Mouse (Mus musculus) intestine, embryonic 14.5 days (tissue): ENCODE data around the gene Evi5l. TPM values are rescaled to one million over a fixed set of nuclear protein-coding genes. Genes with fewer than 3 reads are reported as not detected.
A peak's percentile ranks its signal among the peaks of the same experiment; 100 is the strongest.

Experiments
- ATAC-seq: fragments of 200-750 bp; cut with Nextera tagmentation; replicated peaks from 2 replicates; pipeline ENCODE4 v1.8.0; 2017; ENCODE audit warnings: low read depth, moderate number of reproducible peaks, moderate TSS enrichment, moderate library complexity; ENCODE audit not compliant: low FRiP score, low TSS enrichment
- DNase-seq: peaks from one replicate; pipeline ENCODE4 v3.0.0-alpha.2; 2018; ENCODE audit warnings: low spot score
- H3K27ac ChIP-seq: fragments of 300-500 bp; sonication (generic); 2 replicates; pipeline ENCODE4 v1.5.1; 2014; ENCODE audit warnings: low read depth, mild to moderate bottlenecking, control low read depth
- H3K27me3 ChIP-seq: fragments of 300-500 bp; sonication (generic); replicated peaks from 2 replicates; pipeline ENCODE4 v1.6.1; 2014; ENCODE audit warnings: low read length, control low read depth; ENCODE audit not compliant: control insufficient read depth, insufficient read depth
- H3K36me3 ChIP-seq: fragments of 300-500 bp; sonication (generic); 2 replicates; pipeline ENCODE4 v1.6.1; 2014; ENCODE audit warnings: low read length, control low read depth; ENCODE audit not compliant: control insufficient read depth, insufficient read depth
- H3K4me1 ChIP-seq: fragments of 300-500 bp; sonication (generic); replicated peaks from 2 replicates; pipeline ENCODE4 v1.6.1; 2014; ENCODE audit warnings: low read length, control low read depth, mixed read lengths; ENCODE audit not compliant: control insufficient read depth, insufficient read depth
- H3K4me2 ChIP-seq: fragments of 300-500 bp; sonication (generic); 2 replicates; pipeline ENCODE4 v1.6.1; 2014; ENCODE audit warnings: low read length
- H3K4me3 ChIP-seq: fragments of 300-500 bp; sonication (generic); 2 replicates; pipeline ENCODE4 v1.5.1; 2014; ENCODE audit warnings: low read depth, low read length, control low read depth, mixed read lengths
- H3K9ac ChIP-seq: fragments of 300-500 bp; sonication (generic); 2 replicates; pipeline ENCODE4 v1.6.1; 2014; ENCODE audit warnings: mild to moderate bottlenecking, low read length
- H3K9me3 ChIP-seq: fragments of 300-500 bp; sonication (generic); 2 replicates; pipeline ENCODE4 v1.6.1; 2016; ENCODE audit warnings: low read length, control low read depth; ENCODE audit not compliant: control insufficient read depth
- WGBS: fragments of 180-500 bp; shearing (Covaris S2); extraction: QIAGEN DNeasy Blood & Tissue Kit; methylation state at CpG from one replicate; pipeline ENCODE4 v1.1.7; 2014; 5-methylcytosine and 5-hydroxymethylcytosine counted together
- polyA plus RNA-seq: library from polyadenylated mRNA; unstranded; fragments of >200 nt; fragmentation: Nextera tagmentation; extraction: Ambion mirVana; gene quantifications from 2 replicates; pipeline ENCODE4 v1.2.1, GENCODE M21; 2014

Evi5l gene
- polyA plus RNA-seq, 1 experiment from 2014 or later: 20.2 TPM

- H3K4me3 ChIP-seq: peak overlapping the region; percentile 69
- WGBS: 8% methylated on average over 10 of the region's 10 CpGs
- peak overlapping the region; percentile 70 for H3K4me2 ChIP-seq
- no peaks in the 10 kb centered on the region for H3K27me3 ChIP-seq
- peak overlapping the region; percentile 67 for H3K9ac ChIP-seq
- H3K4me1 ChIP-seq: peaks cover 10% of the 10 kb centered on the region
- DNase-seq (no peak), ATAC-seq (0 out of 2 replicates have a peak, but pooled peaks have one; percentile 1)
- H3K9me3 ChIP-seq: no peaks in the 10 kb centered on the region
- H3K27ac ChIP-seq: no peak overlapping the region
- no peaks in the 10 kb centered on the region for H3K36me3 ChIP-seq
Observed at GRCm38 (mm10) chr8:4166881-4167525, 636 bp downstream of the Evi5l start.

DNA sequence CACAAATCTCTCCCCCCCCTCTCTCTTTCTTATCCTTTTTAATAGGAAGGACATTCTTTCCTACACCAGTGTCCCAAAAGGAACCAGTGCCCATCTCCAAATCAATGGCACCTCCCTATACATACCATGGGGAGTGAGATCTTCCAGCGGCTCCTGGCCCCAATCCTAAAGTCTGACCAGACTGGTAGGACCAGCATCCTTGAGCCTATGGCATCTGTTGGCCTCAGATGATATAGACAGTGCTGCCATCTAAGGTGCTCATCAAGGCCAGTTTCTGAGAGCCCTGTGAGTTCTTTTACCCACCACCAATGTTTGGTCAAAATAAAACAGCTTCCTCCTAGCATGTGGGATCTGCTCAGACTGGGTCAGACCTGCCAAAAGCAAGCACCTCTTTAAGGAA is 1.6 kb downstream of the Evi5l start:
- no peak overlapping the region for H3K27ac ChIP-seq
- no peak overlapping the region for H3K4me3 ChIP-seq
- H3K4me2 ChIP-seq: no peak overlapping the region
- no peak for DNase-seq
- no peak for ATAC-seq
- no peaks in the 10 kb centered on the region for H3K27me3 ChIP-seq
- no peaks in the 10 kb centered on the region for H3K36me3 ChIP-seq
- no peaks in the 10 kb centered on the region for H3K9me3 ChIP-seq
- H3K9ac ChIP-seq: no peak overlapping the region
- peaks cover 10% of the 10 kb centered on the region for H3K4me1 ChIP-seq
- 100% methylated on average over 1 of the region's 1 CpGs for WGBS

DNA sequence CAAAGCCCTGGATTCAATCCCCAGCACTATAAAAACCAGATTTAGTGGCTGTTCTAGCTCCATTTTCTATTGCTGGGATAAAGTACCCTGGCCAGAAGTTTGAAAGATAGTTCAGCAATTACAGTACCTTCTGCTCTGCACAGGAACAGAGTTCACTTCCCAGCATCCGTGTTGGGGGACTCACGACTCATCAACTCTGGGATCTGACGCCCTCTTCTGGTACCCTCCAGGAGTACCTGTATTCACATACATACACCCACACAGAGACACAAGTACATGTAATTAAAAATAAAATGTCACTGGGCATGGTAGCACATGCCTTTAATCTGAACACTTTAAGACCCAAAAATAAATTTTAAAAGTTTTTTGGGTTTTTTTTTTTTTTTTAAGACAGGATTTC is 6.1 kb downstream of the Evi5l start:
- DNase-seq (no peak), ATAC-seq (no peak)
- 75% methylated on average over 3 of the region's 3 CpGs for WGBS
- Histone ChIP-seq H3K9ac (no peak overlapping the region), H3K27me3 (no peaks in the 10 kb centered on the region), H3K9me3 (no peaks in the 10 kb centered on the region), H3K4me3 (no peak overlapping the region), H3K4me1 (no peaks in the 10 kb centered on the region), H3K36me3 (no peaks in the 10 kb centered on the region), H3K27ac (no peak overlapping the region), H3K4me2 (no peak overlapping the region)

DNA sequence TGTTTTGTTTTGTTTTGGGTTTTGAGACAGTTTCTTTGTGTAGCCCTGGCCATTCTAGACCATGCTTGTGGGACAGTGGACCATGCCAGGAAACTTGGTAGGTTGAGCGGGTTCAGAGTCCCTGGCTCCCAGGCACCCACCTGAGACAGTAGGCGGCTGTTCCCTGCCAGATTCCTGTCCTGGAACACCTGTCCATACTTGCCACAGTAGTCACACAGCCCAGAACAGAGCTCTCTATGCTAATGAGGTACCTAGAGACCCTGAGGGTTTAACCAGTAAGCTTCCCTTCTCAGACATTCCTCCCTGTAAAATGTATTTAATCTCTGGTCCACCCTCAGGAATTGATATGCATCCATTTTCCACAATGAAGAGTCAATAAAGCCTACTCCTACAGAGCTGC is 7.7 kb downstream of the Evi5l start:
- no peak overlapping the region for H3K4me2 ChIP-seq
- H3K9ac ChIP-seq: no peak overlapping the region
- H3K27me3 ChIP-seq: no peaks in the 10 kb centered on the region
- no peak for DNase-seq
- ATAC-seq: no peak
- 69% methylated on average over 2 of the region's 2 CpGs for WGBS
- no peaks in the 10 kb centered on the region for H3K9me3 ChIP-seq
- H3K4me1 ChIP-seq: no peaks in the 10 kb centered on the region
- no peaks in the 10 kb centered on the region for H3K36me3 ChIP-seq
- H3K4me3 ChIP-seq: no peak overlapping the region
- no peak overlapping the region for H3K27ac ChIP-seq

- Histone ChIP-seq H3K9me3 (no peaks in the 10 kb centered on the region), H3K36me3 (peaks cover 30% of the 10 kb centered on the region), H3K9ac (no peak overlapping the region), H3K4me3 (no peak overlapping the region), H3K4me2 (no peak overlapping the region), H3K27ac (no peak overlapping the region), H3K27me3 (no peaks in the 10 kb centered on the region), H3K4me1 (no peaks in the 10 kb centered on the region)
- ATAC-seq: no peak
- 82% methylated on average over 8 of the region's 8 CpGs for WGBS
- DNase-seq: no peak
Observed at GRCm38 (mm10) chr8:4183409-4183808, 17.0 kb downstream of the Evi5l start.

DNA sequence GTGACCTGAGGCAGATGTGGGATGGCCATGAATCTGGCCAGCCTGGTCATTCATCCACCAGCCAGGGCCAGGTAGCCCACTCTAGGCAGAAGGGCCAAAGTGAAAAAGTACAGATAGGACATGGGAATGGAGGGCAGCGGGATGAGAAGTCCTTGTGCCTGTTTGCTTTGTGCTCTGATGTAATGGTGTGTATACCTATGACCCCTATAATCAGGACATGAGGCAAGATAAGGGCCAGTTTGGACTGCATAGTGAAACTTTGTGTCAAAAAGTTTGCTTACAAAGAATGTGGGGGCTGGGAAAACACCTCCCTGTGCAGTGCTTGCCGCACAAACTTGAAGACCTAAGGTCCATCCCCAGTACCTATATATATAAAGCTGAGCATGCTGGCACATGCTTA is 19.8 kb downstream of the Evi5l start:
- no peak for ATAC-seq
- 86% methylated on average over 2 of the region's 2 CpGs for WGBS

DNA sequence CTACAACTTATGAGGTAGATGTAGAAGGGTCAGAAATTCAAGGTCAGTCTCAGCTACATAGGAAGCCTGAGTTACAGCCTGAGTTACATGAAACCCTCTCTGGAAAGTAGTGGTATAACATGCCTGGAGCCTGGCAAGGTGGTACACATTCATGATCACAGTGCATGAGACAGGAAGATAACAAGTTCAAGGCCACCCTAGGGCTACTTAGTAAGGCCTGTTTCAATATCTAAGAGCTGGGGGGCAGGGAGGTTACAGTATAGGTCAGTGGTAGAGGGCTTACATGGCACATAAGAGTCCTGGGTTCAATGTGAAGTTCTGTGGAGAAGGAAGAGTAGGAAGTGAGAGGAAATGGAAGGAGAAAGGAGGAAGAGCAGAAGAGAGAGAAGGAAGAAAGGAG is 22.2 kb downstream of the Evi5l start:
- no peak overlapping the region for H3K9ac ChIP-seq
- no peak overlapping the region for H3K27ac ChIP-seq
- H3K4me3 ChIP-seq: no peak overlapping the region
- no peak for DNase-seq
- no peaks in the 10 kb centered on the region for H3K27me3 ChIP-seq
- H3K4me1 ChIP-seq: peaks cover 4% of the 10 kb centered on the region; the same call in 1 of the 2 replicates
- H3K4me2 ChIP-seq: no peak overlapping the region
- peaks cover 30% of the 10 kb centered on the region for H3K36me3 ChIP-seq
- no peaks in the 10 kb centered on the region for H3K9me3 ChIP-seq
- no peak for ATAC-seq

More for the DNA sequence above, 19.8 kb downstream of the Evi5l start:
- H3K27ac ChIP-seq: no peak overlapping the region
- DNase-seq: no peak
- H3K36me3 ChIP-seq: peaks cover 30% of the 10 kb centered on the region
- H3K9ac ChIP-seq: no peak overlapping the region
- no peaks in the 10 kb centered on the region for H3K9me3 ChIP-seq
- H3K27me3 ChIP-seq: no peaks in the 10 kb centered on the region
- no peak overlapping the region for H3K4me3 ChIP-seq
- H3K4me1 ChIP-seq: no peaks in the 10 kb centered on the region
- H3K4me2 ChIP-seq: no peak overlapping the region

GRCm38 (mm10) chr8:4189031-4189722 is 22.8 kb downstream of the Evi5l start:
- no peak overlapping the region for H3K27ac ChIP-seq
- ATAC-seq: no peak
- no peak overlapping the region for H3K9ac ChIP-seq
- H3K4me3 ChIP-seq: no peak overlapping the region
- 24% methylated on average over 3 of the region's 3 CpGs for WGBS
- H3K9me3 ChIP-seq: no peaks in the 10 kb centered on the region
- no peaks in the 10 kb centered on the region for H3K27me3 ChIP-seq
- H3K36me3 ChIP-seq: peaks cover 29% of the 10 kb centered on the region
- no peak for DNase-seq
- H3K4me1 ChIP-seq: peaks cover 4% of the 10 kb centered on the region; the same call in 1 of the 2 replicates
- no peak overlapping the region for H3K4me2 ChIP-seq

GRCm38 (mm10) chr8:4192305-4192704 is 25.9 kb downstream of the Evi5l start:
- Histone ChIP-seq H3K4me2 (no peak overlapping the region), H3K4me3 (no peak overlapping the region), H3K27ac (peak overlapping the region; percentile 40; the same call in 1 of the 2 replicates), H3K36me3 (peaks cover 14% of the 10 kb centered on the region), H3K27me3 (no peaks in the 10 kb centered on the region), H3K9ac (no peak overlapping the region), H3K4me1 (peaks cover 4% of the 10 kb centered on the region; the same call in 1 of the 2 replicates), H3K9me3 (no peaks in the 10 kb centered on the region)
- no peak for DNase-seq
- WGBS: 67% methylated on average over 5 of the region's 5 CpGs
- no peak for ATAC-seq
